Mouse (Mus musculus) liver, embryonic 14.5 days (tissue): ENCODE results near the gene Dohh.

Experiments
- CTCF ChIP-seq: IDR thresholded peaks from 2 replicates; pipeline ENCODE4 v1.5.1; 2016; ENCODE audit warnings: antibody characterized with exemption, low read depth, control low read depth
- EP300 ChIP-seq: IDR thresholded peaks from 2 replicates; pipeline ENCODE4 v1.6.1; 2016; ENCODE audit warnings: antibody characterized with exemption, low read depth

- TF ChIP-seq EP300 = no peak
- no peak for TF ChIP-seq CTCF
Observed at GRCm38 (mm10) chr10:81363436-81364346, 20.5 kb upstream of the Dohh start.
